Mouse (Mus musculus): ENCODE data around the gene Mrps14. TPM values are rescaled to one million over a fixed set of nuclear protein-coding genes. Genes with fewer than 3 reads are reported as not detected.

Mrps14 gene
- polyA plus RNA-seq, 1 experiment from 2014 or later: 215 TPM

Other genes with a start within 250 kb of the Mrps14 start
- gene 4930523C07Rik, start 150.8 kb upstream of the Mrps14 start, polyA plus RNA-seq (2016; fragmentation: Nextera tagmentation; extraction: Ambion mirVana): 1.6 and 2.7 TPM in 2 replicates
- gene Tnn, start 41.6 kb upstream of the Mrps14 start, polyA plus RNA-seq (2016; fragmentation: Nextera tagmentation; extraction: Ambion mirVana): 0.11 and 0.13 TPM in 2 replicates
- gene Cacybp, start 17.7 kb downstream of the Mrps14 start, polyA plus RNA-seq (2016; fragmentation: Nextera tagmentation; extraction: Ambion mirVana): 268 and 274 TPM in 2 replicates